Mouse (Mus musculus) gastrocnemius, adult 8-10 months (tissue): ENCODE data around the gene Lrrc75a. TPM values are rescaled to one million over a fixed set of nuclear protein-coding genes. Genes with fewer than 3 reads are reported as not detected.

Experiments
- DNase-seq, 2 experiments: peaks; one replicate each; pipeline ENCODE4 v3.0.0; 2022; ENCODE audit warnings: low spot score in 2 of 2
- total RNA-seq, 4 experiments: library from RNA; stranded (reverse); gene quantifications; 2 replicates each; pipeline ENCODE4 v1.2.4; 2022

The Lrrc75a gene
- total RNA-seq, 4 experiments from 2014 or later = 2.7 to 4.6 (median 3.0) TPM

DNA sequence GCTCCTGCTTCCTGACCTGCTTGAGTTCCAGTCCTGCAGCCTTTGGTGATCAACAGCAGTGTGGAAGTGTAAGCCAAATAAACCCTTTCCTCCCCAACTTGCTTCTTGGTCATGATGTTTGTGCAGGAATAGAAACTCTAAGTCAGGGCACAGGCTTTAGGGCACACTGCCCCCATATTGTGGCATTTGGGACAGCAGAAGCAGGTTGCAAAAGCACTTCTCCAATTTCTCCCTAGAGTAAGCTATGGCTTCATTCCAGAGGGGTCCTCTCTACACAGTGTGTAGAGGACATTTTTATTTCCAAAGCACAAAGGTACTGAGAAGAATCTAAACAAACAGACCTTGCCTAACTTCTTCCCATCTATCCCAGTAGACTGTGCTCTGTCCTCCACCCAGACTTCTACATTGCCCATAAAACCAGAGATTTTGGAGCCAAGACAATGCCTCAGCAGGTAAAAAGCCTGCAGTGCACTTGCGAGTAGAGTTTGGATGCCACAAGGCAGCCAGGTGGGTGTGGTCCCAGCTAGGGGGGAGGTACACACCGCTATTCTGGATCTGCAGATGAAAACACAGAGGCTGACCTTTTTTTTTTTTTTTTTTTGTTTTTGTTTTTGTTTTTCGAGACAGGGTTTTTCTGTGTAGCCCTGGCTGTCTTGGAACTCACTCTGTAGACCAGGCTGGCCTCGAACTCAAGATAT lies 26.6 kb downstream of the Lrrc75a start:
- no peak for DNase-seq

- DNase-seq = no peak
These were observed 27.2 kb downstream of the Lrrc75a start for GRCm38 (mm10) chr11:62621079-62621478.

DNA sequence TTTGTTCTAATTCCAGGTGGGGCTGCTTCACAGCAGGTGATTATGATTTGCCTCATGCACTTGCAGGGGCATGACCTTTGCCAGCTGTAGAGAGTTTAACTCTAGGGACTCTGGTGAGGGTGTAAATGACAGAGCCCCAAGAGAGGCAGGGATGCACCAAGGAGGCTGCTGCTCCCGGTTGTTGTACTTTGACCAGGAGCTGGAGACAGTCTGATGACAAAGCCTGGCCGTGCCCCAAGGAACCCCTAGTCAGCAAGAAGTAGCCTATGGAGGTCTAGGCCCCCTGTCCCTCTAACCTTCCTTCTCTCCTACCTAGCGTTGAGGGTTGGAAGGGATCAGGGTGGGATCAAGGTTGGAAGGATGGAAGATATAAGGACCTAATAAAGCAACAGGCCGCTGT lies 32.9 kb downstream of the Lrrc75a start:
- no peak for DNase-seq

GRCm38 (mm10) chr11:62614876-62615410 lies 33.4 kb downstream of the Lrrc75a start:
- DNase-seq = no peak

GRCm38 (mm10) chr11:62613657-62614365 lies 34.5 kb downstream of the Lrrc75a start:
- DNase-seq = peak; percentile 82 to 85

- DNase-seq = no peak
These were observed 35.7 kb downstream of the Lrrc75a start for GRCm38 (mm10) chr11:62612604-62613003.

GRCm38 (mm10) chr11:62610304-62610703 lies 38.0 kb downstream of the Lrrc75a start:
- no peak for DNase-seq

DNA sequence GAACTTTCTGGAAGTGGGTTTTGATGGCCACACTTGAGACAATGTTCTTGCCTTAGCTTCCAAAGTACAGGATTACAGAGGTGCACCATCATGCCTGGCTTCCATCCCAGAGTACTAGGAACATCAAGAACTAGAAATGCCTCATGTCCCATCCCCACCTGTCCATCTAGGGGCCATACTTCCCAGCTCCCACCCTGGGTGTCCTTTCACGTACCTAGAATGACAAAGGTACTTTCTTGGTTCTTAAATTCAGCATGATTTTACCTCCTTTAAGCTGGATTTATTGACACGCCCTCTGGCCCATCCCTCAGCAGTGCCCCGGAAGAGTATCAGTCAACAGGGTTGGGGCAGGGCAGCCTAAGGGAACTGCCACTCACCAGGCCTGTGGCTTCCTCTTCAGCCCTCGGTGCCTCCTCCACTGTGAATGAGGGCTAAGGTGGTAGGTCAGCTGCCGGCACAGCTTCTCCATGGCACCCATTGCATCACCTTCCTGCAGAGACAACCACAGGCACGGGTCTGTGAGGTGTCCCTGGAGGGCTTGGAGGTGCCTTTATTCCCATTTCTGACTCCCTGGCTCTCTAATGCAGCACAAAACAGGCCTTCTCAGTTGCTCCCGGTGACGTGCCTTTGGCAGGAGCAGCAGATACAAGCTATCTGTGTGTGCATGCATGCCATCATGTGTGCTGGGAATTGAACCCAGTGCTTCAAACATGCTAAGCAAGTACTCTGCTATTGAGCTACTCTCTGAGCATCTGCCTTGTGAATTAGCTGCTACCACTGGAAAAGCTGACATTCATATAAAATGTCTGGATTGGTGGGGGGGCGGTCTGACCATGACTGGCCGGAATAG lies 39.3 kb downstream of the Lrrc75a start:
- no peak for DNase-seq

DNA sequence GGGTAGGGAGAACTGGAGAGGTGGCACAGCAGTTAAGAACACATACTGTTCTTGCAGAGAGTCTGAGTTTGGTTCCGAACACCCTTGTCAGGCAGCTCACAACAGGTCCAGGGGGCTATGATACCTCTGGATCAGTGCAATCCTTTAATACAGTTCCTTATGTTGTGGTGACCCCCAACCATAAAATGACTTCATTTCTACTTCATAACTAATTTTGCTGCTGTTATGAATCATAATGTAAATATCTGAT lies 40.4 kb downstream of the Lrrc75a start:
- no peak for DNase-seq

DNA sequence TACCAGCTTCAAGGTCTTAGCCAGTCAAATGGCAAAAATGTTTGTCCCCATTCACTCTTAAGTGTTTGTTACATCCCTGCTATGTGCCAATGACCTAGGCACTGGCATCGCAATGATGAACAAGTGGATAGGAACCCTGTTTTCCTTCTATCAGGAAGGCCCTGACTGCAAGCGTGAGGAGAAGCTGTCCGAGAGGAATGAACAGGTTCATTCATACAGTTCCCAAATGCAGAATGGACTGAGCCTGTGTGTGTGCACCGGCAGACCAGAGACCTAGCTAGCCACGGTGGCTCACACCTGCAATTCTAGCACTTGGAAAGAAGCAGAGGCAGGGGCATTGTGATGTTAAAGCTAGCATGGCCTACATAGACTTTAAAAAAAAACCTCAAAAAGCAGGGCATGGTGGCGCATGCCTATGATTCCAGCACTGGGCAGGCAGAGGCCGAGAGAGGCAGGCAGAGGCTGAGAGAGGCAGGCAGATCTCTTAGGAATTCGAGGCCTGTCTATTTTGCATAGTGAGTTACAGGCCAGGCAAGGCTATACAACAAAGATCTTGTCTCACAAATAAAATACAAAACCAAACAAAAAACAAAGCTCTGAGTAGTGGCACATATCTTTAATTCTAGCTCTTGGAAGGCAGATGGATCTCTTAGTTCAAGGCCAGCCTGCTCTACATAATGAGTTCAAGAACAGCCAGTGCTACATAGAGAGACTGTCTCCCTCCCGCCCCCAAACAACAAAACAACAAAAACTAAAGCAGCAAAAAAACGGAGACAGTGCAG lies 41.0 kb downstream of the Lrrc75a start:
- DNase-seq = no peak

DNA sequence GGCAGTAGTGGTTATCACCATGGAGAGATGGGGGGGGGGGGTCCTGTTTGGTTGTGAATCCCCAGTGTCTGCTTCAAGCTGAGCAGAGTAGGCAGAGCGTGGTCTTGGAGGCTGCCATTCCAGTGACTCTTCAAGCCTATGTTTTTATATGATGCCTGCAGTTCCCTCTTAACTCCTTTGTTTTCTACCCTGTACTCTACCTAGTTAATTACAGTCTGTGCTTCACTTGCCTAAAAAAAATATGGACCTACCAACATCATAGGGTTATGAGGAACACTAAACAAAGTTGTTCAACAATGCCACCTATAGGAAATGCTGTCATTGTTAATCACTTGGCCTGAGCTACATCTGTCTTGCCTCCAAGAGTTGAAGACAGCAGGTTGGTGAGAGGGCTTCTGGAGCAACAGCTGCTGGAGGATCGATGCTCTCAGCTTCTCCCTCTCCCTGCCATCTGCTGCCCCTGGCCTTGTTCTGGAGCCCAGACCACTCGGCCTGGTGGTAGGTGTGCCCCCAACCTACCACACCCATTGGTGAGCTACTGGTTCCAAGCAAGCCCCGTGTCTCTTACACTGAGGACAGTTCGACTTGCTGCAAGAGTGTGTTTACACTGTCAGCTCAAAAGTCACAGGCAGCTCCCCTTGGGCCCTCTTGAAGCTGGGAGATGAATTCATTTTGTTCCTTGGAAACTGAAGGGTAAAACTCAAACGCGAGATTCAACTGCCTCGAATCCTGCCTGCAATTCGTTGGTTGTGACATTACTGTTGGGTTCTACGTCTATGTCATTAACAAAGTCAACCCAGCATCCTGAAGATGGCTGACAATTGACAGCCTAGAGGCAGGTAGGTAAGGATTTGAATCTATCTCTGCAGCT lies 41.8 kb downstream of the Lrrc75a start:
- DNase-seq = no peak

DNA sequence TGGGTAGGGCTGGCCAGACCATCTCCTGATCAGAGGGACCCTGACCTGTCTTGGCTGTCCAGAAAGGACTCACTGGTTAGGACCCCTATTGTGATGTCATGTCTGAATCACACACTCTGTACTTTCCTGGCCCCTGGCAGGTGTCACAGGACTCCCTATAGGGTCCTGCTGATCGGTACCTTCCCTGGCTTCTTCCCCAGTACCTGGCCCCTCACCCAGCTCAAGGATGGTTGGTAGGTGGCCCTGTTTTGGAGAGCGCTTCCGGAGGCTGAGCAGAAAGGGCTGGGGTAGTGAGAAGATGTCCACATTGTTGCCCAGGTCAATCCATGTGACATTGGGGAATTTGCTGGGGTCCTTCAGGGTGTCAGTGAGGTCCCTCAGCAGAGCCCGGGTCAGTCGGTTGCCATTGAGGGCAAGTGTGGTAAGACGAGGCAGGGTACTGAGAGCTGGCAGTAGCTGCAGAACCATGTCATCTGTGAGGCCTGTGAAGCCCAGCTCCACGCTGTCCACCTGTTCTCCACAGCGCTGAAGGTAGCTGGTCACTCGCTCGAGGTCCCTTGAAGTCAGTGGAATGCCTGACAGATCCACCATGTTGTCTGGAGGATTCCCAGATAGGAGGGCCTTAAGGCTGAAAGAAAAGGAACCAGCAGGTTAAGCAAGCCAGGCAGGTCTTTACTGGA lies 42.6 kb downstream of the Lrrc75a start:
- DNase-seq = no peak

DNA sequence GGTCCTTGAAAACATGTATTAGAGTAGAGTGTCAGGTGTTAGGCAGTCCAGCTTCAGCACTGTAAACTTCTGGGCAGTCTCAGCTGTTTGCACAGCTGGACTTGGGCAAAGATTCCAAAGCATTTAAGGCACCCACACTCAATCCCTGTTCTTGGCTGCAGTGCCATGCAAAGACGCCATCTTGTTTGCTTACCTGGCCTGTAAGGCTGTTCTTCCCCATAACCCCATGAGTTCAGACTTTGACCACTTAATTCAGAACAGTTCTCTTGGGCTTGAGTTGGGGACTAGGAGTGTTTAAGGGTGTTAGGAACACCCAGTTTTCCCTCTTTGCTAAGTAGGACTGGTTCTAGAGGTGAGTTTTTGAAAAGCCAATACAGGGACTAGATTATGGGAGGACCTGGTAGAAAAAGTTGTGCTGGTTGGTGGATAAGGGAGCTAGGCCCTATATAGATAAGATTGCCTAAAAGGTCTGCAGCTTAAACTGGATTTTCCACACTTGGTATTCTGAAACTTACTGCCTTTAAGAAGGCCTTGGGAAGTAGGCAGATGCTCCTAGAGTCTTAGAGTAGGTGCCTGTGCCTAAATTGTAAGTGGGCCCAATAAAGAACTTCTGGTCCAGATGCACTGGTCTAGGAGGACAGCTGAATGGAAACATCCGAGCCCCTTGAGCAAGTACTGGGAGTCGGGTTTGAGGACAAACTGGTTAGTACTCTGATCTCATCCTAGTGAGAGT lies 43.3 kb downstream of the Lrrc75a start:
- DNase-seq = no peak

DNA sequence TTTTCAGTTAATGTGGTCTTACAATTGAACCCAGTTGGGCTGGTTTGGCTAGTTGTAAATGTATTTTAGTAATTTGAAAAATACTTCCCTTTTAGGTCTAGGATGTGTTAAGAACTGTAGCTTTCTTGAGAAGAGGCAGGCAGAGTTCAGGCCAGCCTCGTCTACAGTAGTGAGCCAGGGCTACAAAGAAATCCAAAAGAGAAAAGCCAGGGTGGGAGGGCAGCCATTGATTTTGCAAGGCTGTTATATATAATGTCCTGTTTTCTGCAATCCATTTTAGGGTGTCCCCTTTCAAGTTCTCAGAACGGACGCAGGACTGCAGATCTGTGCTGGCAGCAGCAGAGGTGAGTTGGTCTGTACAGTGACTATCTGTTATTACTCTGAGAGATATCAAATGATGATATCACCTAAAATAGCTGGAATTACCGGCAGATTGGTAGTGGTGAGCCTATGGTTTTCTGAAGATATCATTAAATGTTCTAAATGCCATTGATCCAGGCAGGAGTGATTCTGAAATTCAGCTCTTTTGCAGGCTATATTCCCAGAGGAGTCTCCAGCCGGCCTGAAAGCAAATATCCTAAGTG lies 44.1 kb downstream of the Lrrc75a start:
- no peak for DNase-seq

- no peak for DNase-seq
These were observed 44.8 kb downstream of the Lrrc75a start for GRCm38 (mm10) chr11:62603312-62604056.

DNA sequence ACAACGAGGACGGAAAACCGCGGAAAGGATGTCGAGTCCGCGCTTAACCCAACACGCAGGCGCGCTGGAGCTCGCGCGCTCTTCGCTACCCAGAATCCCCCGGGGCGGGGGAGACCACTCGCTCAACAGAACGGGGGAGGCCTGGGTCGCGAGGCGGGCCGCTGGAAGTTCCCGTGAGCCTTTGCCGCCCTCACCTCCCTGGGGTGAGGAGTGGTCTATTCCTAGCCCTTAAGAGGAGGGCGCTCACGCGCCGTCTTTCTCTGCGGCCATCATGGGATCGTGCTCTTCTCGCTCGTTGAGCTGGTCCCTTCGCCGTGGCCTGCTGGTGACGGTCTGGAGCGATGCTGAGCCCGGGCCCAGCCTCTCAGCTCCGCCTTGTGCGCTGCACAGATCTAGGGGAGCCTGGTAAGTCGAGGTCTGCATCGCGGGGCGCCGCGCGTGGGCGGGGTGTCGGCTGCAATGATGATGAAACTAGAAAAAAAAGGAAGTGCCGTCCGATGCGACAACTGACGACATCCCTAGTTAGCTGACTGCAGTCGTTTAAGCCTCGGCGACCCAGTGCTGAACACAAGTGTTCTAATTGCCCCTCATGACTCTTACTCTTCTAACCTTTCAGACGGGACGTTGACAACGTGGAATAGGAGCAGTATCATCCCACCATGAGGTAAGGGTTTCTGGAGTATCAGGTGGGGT lies 45.6 kb downstream of the Lrrc75a start:
- peak; percentile 92 to 95 for DNase-seq
